Mouse (Mus musculus) liver, postnatal 0 days (tissue): ENCODE data around the gene Foxe1.

Source experiments
- CTCF ChIP-seq: sonication (generic); IDR thresholded peaks from 2 replicates; pipeline ENCODE4 v1.5.1; 2016; ENCODE audit warnings: antibody characterized with exemption, low read depth
- EP300 ChIP-seq: IDR thresholded peaks from 2 replicates; pipeline ENCODE4 v1.6.1; 2016; ENCODE audit warnings: antibody characterized with exemption, low read depth, mild to moderate bottlenecking

GRCm38 (mm10) chr4:46339026-46339425 lies 4.4 kb upstream of the Foxe1 start:
- no peak for TF ChIP-seq CTCF
- no peak for TF ChIP-seq EP300
